Mouse (Mus musculus) heart, embryonic 12.5 days (tissue): ENCODE measurements around the gene Orai2. TPM values are rescaled to one million over a fixed set of nuclear protein-coding genes. Genes with fewer than 3 reads are reported as not detected.

Experiments
- ATAC-seq: fragments of 200-750 bp; cut with Nextera tagmentation; 2 replicates; pipeline ENCODE4 v1.8.0; 2017; ENCODE audit warnings: moderate TSS enrichment, moderate library complexity; ENCODE audit not compliant: insufficient number of reproducible peaks, low FRiP score
- H3K27ac ChIP-seq: fragments of 300-500 bp; sonication (generic); 2 replicates; pipeline ENCODE4 v1.5.1; 2016; ENCODE audit warnings: mild to moderate bottlenecking, moderate library complexity; ENCODE audit not compliant: poor library complexity, severe bottlenecking
- H3K27me3 ChIP-seq: fragments of 300-500 bp; sonication (generic); replicated peaks from 2 replicates; pipeline ENCODE4 v1.6.1; 2016; ENCODE audit warnings: mild to moderate bottlenecking, moderate library complexity
- H3K36me3 ChIP-seq: fragments of 300-500 bp; sonication (generic); 2 replicates; pipeline ENCODE4 v1.6.1; 2016; ENCODE audit warnings: mild to moderate bottlenecking, moderate library complexity
- H3K4me1 ChIP-seq: fragments of 300-500 bp; sonication (generic); replicated peaks from 2 replicates; pipeline ENCODE4 v1.6.1; 2016; ENCODE audit warnings: mild to moderate bottlenecking
- H3K4me2 ChIP-seq: fragments of 300-500 bp; sonication (generic); 2 replicates; pipeline ENCODE4 v1.6.1; 2016; ENCODE audit warnings: mild to moderate bottlenecking, moderate library complexity
- H3K4me3 ChIP-seq: fragments of 300-500 bp; sonication (generic); 2 replicates; pipeline ENCODE4 v1.5.1; 2016; ENCODE audit warnings: mild to moderate bottlenecking
- H3K9ac ChIP-seq: fragments of 300-500 bp; sonication (generic); 2 replicates; pipeline ENCODE4 v1.6.1; 2016; ENCODE audit warnings: mild to moderate bottlenecking, moderate library complexity
- H3K9me3 ChIP-seq: fragments of 300-500 bp; sonication (generic); replicated peaks from 2 replicates; pipeline ENCODE4 v1.6.1; 2016; ENCODE audit warnings: mild to moderate bottlenecking, moderate library complexity
- WGBS: fragments of 180-500 bp; shearing (Covaris S2); methylation state at CpG from one replicate; pipeline ENCODE4 v1.1.7; 2016; 5-methylcytosine and 5-hydroxymethylcytosine counted together
- polyA plus RNA-seq: library from polyadenylated mRNA; unstranded; fragments of >200 nt; fragmentation: Nextera tagmentation; extraction: Ambion mirVana; gene quantifications from 2 replicates; pipeline ENCODE4 v1.2.1, GENCODE M21; 2016

The Orai2 gene
- polyA plus RNA-seq, 1 experiment from 2014 or later, result 3.0 TPM

GRCm38 (mm10) chr5:136147704-136148103, 22.8 kb downstream of the Orai2 start:
- no peak overlapping the region for H3K4me2 ChIP-seq
- no peaks in the 10 kb centered on the region for H3K4me1 ChIP-seq
- peaks cover 7% of the 10 kb centered on the region; the same call in 1 of the 2 replicates for H3K9me3 ChIP-seq
- WGBS, result 70% methylated on average over 8 of the region's 8 CpGs
- no peak overlapping the region for H3K27ac ChIP-seq
- no peak overlapping the region for H3K9ac ChIP-seq
- no peak overlapping the region for H3K4me3 ChIP-seq
- no peaks in the 10 kb centered on the region for H3K36me3 ChIP-seq
- 0 out of 2 replicates have a peak, but pooled peaks cover 5% of the 10 kb centered on the region for H3K27me3 ChIP-seq
- no peak for ATAC-seq

DNA sequence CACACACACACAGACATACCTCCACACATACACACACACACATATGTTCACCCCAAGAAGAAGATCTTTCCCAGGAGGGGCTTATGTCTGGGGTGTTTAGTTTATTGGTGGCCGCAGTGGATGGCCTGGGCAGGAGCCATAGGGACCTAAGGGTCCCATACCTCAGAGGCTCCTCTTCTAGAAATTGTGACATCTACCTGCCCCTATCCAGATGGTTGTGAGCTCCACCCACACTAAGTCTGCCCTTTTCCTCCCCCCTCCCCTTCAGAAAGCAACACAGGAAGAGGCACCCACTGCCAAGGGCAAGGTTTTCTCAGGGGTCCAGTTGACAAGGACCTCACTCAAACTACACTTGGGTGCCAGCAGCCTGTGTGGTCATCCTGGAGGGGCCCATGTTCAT, 23.6 kb downstream of the Orai2 start:
- Histone ChIP-seq H3K27me3 (0 out of 2 replicates have a peak, but pooled peaks cover 5% of the 10 kb centered on the region), H3K9me3 (peaks cover 8% of the 10 kb centered on the region; the same call in 1 of the 2 replicates), H3K27ac (no peak overlapping the region), H3K36me3 (peaks cover 7% of the 10 kb centered on the region), H3K9ac (no peak overlapping the region), H3K4me1 (no peaks in the 10 kb centered on the region), H3K4me2 (no peak overlapping the region), H3K4me3 (no peak overlapping the region)
- WGBS, result 86% methylated on average over 1 of the region's 1 CpGs
- ATAC-seq, result no peak

DNA sequence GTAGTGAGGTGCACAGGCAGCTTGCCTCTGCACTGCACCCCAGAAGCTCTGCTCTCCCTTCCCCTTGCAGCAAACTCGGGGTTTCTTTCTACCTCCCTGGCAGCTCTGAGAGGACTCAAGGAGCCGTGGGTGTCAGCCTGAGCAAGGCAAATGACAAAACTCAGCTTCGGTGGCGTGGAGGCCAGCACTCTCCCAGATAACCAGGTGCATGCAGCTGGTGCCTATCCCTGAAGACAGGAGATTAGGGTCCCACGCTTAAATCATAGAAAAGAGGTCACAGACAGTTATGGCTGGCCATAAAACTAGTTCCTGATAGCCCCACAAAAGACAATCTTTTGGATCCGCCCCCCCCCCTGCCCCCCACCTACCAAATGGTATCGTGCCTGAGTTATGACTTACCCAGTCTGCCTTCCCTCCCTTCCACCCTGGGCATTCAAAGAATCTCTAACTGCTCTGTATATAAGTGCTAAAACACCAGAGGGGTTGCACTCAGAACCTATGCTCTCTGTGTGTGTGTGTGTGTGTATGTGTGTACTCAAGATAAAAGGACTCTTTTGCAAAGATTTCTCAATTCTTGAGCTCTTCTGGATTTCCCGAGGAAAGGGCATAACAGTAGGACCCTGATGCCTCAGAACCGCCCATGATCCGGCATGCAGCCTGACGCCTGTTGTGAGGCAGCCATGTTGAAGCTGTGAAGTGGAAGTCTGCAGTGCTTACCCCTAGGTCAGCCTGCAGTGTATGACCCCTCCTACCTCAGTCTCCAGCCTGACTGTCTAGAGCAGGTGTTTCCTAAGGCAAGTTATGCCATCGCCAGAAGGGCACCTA, 25.7 kb downstream of the Orai2 start:
- Histone ChIP-seq H3K9me3 (peaks cover 8% of the 10 kb centered on the region; the same call in 1 of the 2 replicates), H3K4me2 (no peak overlapping the region), H3K9ac (no peak overlapping the region), H3K4me1 (no peaks in the 10 kb centered on the region), H3K4me3 (no peak overlapping the region), H3K27ac (no peak overlapping the region), H3K36me3 (peaks cover 27% of the 10 kb centered on the region), H3K27me3 (0 out of 2 replicates have a peak, but pooled peaks cover 5% of the 10 kb centered on the region)
- WGBS, result 64% methylated on average over 12 of the region's 12 CpGs
- ATAC-seq, result no peak

- H3K36me3 ChIP-seq, result peaks cover 41% of the 10 kb centered on the region
- no peak for ATAC-seq
- no peak overlapping the region for H3K4me2 ChIP-seq
- H3K27ac ChIP-seq, result no peak overlapping the region
- H3K27me3 ChIP-seq, result 0 out of 2 replicates have a peak, but pooled peaks cover 5% of the 10 kb centered on the region
- H3K4me1 ChIP-seq, result no peaks in the 10 kb centered on the region
- no peak overlapping the region for H3K4me3 ChIP-seq
- 81% methylated on average over 6 of the region's 6 CpGs for WGBS
- peaks cover 8% of the 10 kb centered on the region; the same call in 1 of the 2 replicates for H3K9me3 ChIP-seq
- H3K9ac ChIP-seq, result no peak overlapping the region
These were observed 27.3 kb downstream of the Orai2 start for GRCm38 (mm10) chr5:136143161-136143755.

DNA sequence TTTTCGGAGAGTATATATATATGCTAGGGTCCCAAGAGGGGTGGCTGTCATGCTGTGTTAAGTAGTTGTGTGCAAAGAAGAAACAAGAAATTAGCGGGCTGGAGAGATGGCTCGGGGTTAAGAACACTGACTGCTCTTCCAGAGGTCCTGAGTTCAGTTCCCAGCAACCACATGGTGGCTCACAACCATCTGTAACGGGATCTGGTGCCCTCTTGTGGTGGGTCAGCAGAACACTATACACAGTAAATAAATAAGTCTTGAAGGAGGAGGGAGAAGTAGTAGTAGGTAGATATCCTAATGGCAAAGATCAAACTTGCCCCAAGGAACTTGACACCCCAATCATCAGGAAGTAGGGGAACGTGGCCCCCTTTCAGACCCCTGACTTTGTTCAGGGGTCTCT, 27.8 kb downstream of the Orai2 start:
- peaks cover 41% of the 10 kb centered on the region for H3K36me3 ChIP-seq
- H3K27ac ChIP-seq, result no peak overlapping the region
- no peaks in the 10 kb centered on the region for H3K4me1 ChIP-seq
- no peak overlapping the region for H3K9ac ChIP-seq
- peaks cover 8% of the 10 kb centered on the region; the same call in 1 of the 2 replicates for H3K9me3 ChIP-seq
- no peak overlapping the region for H3K4me3 ChIP-seq
- H3K27me3 ChIP-seq, result 0 out of 2 replicates have a peak, but pooled peaks cover 5% of the 10 kb centered on the region
- H3K4me2 ChIP-seq, result no peak overlapping the region
- ATAC-seq, result no peak
- 85% methylated on average over 5 of the region's 5 CpGs for WGBS

DNA sequence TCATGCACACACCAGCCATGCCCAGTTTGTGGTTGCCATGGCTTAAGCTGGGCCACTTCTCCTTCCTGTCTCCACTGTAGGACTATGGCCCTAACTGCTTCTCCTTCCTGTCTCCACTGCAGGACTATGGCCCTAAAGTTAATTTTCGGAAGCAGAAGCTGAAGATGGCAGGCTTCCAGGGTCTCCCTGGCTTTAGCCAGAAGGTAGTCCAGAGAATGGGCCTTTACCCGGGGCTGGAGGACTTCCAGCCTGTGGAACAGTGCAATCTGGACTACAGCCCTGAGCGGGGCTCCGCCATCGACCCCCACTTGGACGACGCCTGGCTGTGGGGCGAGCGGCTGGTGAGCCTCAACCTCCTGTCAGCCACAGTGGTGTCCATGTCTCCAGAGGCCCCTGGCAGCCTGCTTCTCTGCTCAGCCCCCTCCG, 30.4 kb downstream of the Orai2 start:
- H3K4me1 ChIP-seq, result peaks cover 11% of the 10 kb centered on the region
- peaks cover 41% of the 10 kb centered on the region for H3K36me3 ChIP-seq
- H3K4me3 ChIP-seq, result no peak overlapping the region
- no peak overlapping the region for H3K27ac ChIP-seq
- 89% methylated on average over 10 of the region's 10 CpGs for WGBS
- peaks cover 8% of the 10 kb centered on the region; the same call in 1 of the 2 replicates for H3K9me3 ChIP-seq
- no peak overlapping the region for H3K9ac ChIP-seq
- no peak for ATAC-seq
- H3K4me2 ChIP-seq, result no peak overlapping the region
- 0 out of 2 replicates have a peak, but pooled peaks cover 5% of the 10 kb centered on the region for H3K27me3 ChIP-seq

DNA sequence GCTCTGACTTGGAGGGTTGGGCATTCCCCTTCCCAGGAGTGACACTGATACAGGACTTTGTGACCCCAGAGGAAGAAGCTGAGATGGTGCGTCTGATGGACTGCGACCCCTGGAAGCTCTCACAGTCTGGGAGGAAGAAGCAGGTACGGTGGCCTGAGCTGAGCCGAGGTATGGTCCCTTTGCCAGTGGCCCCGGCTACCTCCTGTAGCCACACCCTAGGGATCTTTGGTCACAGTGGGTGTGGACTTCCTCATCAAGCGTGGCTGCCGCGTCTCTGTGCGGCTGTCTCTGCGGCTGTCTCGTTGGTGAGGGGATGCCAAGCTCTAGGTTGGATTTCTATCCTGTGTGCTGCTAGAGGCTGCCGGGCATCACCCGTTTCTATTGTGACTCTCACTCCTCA, 31.1 kb downstream of the Orai2 start:
- H3K36me3 ChIP-seq, result peaks cover 41% of the 10 kb centered on the region
- ATAC-seq, result no peak
- no peak overlapping the region for H3K4me2 ChIP-seq
- peaks cover 17% of the 10 kb centered on the region for H3K4me1 ChIP-seq
- H3K27me3 ChIP-seq, result 0 out of 2 replicates have a peak, but pooled peaks cover 5% of the 10 kb centered on the region
- no peak overlapping the region for H3K27ac ChIP-seq
- peaks cover 8% of the 10 kb centered on the region; the same call in 1 of the 2 replicates for H3K9me3 ChIP-seq
- no peak overlapping the region for H3K4me3 ChIP-seq
- H3K9ac ChIP-seq, result no peak overlapping the region
- 93% methylated on average over 13 of the region's 13 CpGs for WGBS

DNA sequence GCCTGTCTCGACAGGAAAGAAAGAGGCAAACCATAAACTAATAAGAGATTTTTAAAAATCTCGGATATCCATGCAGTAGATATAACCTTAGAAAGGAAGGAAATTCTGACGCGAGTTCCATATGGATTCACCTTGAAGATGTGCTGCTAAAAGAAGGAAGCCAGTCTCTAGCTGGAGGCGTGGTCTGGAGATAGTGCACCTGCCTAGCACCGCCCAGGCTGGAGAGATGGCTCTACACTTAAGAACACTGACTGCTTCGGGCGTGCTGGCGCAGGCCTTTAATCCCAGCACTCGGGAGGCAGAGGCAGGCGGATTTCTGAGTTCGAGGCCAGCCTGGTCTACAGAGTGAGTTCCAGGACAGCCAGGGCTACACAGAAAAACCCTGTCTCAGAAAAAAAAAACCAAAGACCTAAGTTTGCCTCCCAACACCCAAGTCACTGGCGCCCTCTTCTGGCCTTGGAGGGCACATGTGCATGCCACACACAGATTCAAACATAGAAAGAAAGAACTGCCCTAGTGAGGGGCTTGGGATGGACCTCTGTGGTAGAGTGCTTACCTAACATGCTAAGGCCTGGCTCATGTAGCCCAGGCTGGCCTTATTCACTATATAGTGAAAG, 32.7 kb downstream of the Orai2 start:
- WGBS, result 67% methylated on average over 13 of the region's 13 CpGs
- Histone ChIP-seq H3K36me3 (peaks cover 54% of the 10 kb centered on the region), H3K4me2 (no peak overlapping the region), H3K9me3 (0 out of 2 replicates have a peak, but pooled peaks cover 2% of the 10 kb centered on the region), H3K27me3 (no peaks in the 10 kb centered on the region), H3K4me1 (peaks cover 17% of the 10 kb centered on the region), H3K27ac (no peak overlapping the region), H3K9ac (no peak overlapping the region), H3K4me3 (no peak overlapping the region)
- no peak for ATAC-seq

GRCm38 (mm10) chr5:136136292-136136990, 34.1 kb downstream of the Orai2 start:
- ATAC-seq, result no peak
- Histone ChIP-seq H3K36me3 (peaks cover 55% of the 10 kb centered on the region), H3K9me3 (no peaks in the 10 kb centered on the region), H3K4me2 (peak overlapping the region; percentile 81), H3K9ac (peak overlapping the region; percentile 75), H3K27me3 (no peaks in the 10 kb centered on the region), H3K4me1 (peaks cover 17% of the 10 kb centered on the region), H3K27ac (peak overlapping the region; percentile 20), H3K4me3 (peak overlapping the region; percentile 65)
- WGBS, result 7% methylated on average over 20 of the region's 20 CpGs

- peak; percentile 91 for ATAC-seq
- peaks cover 52% of the 10 kb centered on the region for H3K36me3 ChIP-seq
- WGBS, result under 1% methylated on average over 60 of the region's 60 CpGs
These were observed 34.8 kb downstream of the Orai2 start, which contains the start of the genes Lrwd1 and Alkbh4 for GRCm38 (mm10) chr5:136135571-136136291. Gene Lrwd1, minus strand, starts transcription at chr5:136136074. Gene Alkbh4, plus strand, starts transcription at chr5:136136146.

More at GRCm38 (mm10) chr5:136135571-136136291, 34.8 kb downstream of the Orai2 start, which contains the start of the genes Lrwd1 and Alkbh4:
- no peaks in the 10 kb centered on the region for H3K9me3 ChIP-seq
- peaks cover 17% of the 10 kb centered on the region for H3K4me1 ChIP-seq
- peak within 1 kb of the TSS; percentile 20 for H3K27ac ChIP-seq
- no peaks in the 10 kb centered on the region for H3K27me3 ChIP-seq
- H3K4me3 ChIP-seq, result peak within 1 kb of the TSS; percentile 65
- peak within 1 kb of the TSS; percentile 81 for H3K4me2 ChIP-seq
- peak within 1 kb of the TSS; percentile 75 for H3K9ac ChIP-seq
